10 mouse cellular contexts compared by ENCODE assay signal in genomic region chr9:34054435-34054834, GRCm38 (mm10).
DNase-seq lines count a peak whose midpoint lies in the region; TF ChIP-seq lines count a peak whose summit lies in the region.
"Had no signal": no experiment of that assay in that cellular context is flagged by ENCODE, and none has a peak within 500 bp of the region (broad histone marks: within the 10 kb centered on the region; RNA-seq: fewer than 3 reads in every experiment).

No protein-coding gene starts in this region.

- no peaks in the 10 kb centered on the region for H3K36me3 ChIP-seq in E14TG2a.4 (ENCODE audit: insufficient read depth, low read length)
- H3K36me3 ChIP-seq: midbrain, embryonic 15.5 days had no signal

- H3K27me3 ChIP-seq in E14TG2a.4 (ENCODE audit: insufficient read depth, low read length): no peaks in the 10 kb centered on the region
- H3K27me3 ChIP-seq: midbrain, embryonic 15.5 days had no signal

- H3K4me1 ChIP-seq in E14TG2a.4 (replicated peaks; ENCODE audit: low read depth, low read length): no peaks in the 10 kb centered on the region
- H3K4me1 ChIP-seq: midbrain, embryonic 15.5 days had no signal

- H3K4me3 ChIP-seq in layer of hippocampus, adult 2 months: no peak overlapping the region
- H3K4me3 ChIP-seq in E14TG2a.4 (replicated peaks; ENCODE audit: low read length): no peak overlapping the region
- H3K4me3 ChIP-seq: midbrain, embryonic 15.5 days had no signal

- no peaks in the 10 kb centered on the region for H3K9me3 ChIP-seq in E14TG2a.4 (ENCODE audit: low read length)
- H3K9me3 ChIP-seq: midbrain, embryonic 15.5 days had no signal

- peak; percentile 2 to 8 for DNase-seq in cerebellum, adult 18-20 months
- no peak for DNase-seq in cerebellum, adult 8-10 months
- DNase-seq in layer of hippocampus, adult 2 months (ENCODE audit: low spot score in 2 of 2): peak in 1 of 2 experiments; percentile 16
- no peak for DNase-seq in layer of hippocampus, adult 9-10 months (ENCODE audit: low spot score)
- DNase-seq in fibroblast of lung, adult 2 months (ENCODE audit: low read depth): peak; percentile 7
- DNase-seq in MN1 (ENCODE audit: low spot score): no peak
- no peak for DNase-seq in T-cell, adult 2 months (ENCODE audit: low spot score)
- DNase-seq: spleen, adult 18-20 months had no signal

- TF ChIP-seq CTCF in layer of hippocampus, adult 2 months (conservative IDR thresholded peaks at IDR 0.05): peak; percentile 74
- TF ChIP-seq CTCF in E14TG2a.4 (conservative IDR thresholded peaks at IDR 0.05; ENCODE audit: low read length): peak; percentile 9

- no peak overlapping the region for H3K27ac ChIP-seq in layer of hippocampus, adult 2 months
- H3K27ac ChIP-seq: midbrain, embryonic 15.5 days had no signal

Comparison
In these comparisons a context has a peak if more than half of its experiments do, and no peak if none do; other contexts are left out.
1. DNase-seq: peak in cerebellum, adult 18-20 months (2 of 2) and fibroblast of lung, adult 2 months (single experiment); none in cerebellum, adult 8-10 months (single experiment), layer of hippocampus, adult 9-10 months (single experiment), MN1 (single experiment) and T-cell, adult 2 months (single experiment).